Mouse (Mus musculus): Measurements from ENCODE around the gene Frem2. TPM values are rescaled to one million over a fixed set of nuclear protein-coding genes. Genes with fewer than 3 reads are reported as not detected.

Gene Frem2
- total RNA-seq, 2 experiments from 2014 or later, result 8.3 to 14.7 TPM

DNA sequence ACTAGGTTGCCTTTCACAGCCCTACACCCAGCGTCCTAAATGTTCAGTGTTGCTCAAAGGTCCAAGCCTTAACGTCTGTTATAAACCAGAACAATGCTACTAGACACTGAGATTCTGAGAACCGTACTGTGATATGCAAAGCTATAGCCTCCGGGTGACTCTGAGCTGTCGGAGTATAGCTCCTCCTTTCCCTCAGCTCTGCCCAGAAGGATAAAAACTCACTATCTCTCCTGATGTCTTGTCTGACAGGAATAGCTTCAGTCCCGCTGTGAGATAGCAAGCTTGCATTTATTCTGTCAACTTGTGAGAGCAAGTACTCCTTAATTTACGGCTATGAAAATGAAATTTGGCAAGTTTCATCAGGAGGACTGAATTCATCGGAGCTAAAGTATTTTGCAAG is 33.9 kb downstream of the Frem2 start:
- intact Hi-C loops (cut with DNase I), result no loop called here
- no peak for DNase-seq

DNA sequence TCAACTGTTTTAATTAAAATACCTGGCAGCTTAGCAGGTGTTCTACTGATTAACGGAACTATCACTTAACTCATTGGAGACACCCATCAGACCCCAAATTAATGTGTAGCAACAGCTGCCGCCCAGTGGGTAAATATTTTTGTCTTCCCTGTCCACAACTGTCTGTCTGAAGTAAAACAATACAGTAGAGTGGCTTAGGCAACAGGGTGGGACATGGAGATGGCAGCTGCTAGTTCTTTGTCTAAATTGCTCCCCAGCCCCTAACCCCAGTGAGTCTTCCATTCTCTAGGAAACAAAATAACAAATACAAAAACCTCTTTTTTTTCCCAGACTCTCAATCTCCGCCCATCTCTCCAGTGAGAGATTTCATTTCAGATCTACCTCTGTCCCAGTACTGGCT is 36.2 kb downstream of the Frem2 start:
- no peak for DNase-seq
- intact Hi-C loops (cut with DNase I), result no loop called here

DNA sequence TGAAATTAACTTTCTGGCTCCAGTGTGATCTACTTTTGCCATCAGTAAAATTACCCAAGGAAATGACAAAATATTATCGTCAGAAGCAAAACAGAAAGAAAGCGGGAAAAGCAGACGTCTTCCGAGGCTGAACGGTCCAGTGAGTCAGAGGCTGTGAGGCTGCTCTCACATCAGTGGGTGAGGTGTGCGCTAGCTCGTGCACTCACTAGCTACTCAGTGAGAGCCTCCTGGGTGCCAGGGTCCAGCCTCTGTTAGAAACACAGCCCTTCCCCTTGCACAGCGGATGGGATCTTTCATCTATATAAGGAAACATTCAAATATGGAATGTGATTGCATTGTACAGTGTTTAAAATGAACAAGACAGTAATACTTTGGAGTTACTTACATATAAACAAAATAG is 36.8 kb downstream of the Frem2 start:
- intact Hi-C loops (cut with DNase I), result no loop called here
- DNase-seq, result no peak

DNA sequence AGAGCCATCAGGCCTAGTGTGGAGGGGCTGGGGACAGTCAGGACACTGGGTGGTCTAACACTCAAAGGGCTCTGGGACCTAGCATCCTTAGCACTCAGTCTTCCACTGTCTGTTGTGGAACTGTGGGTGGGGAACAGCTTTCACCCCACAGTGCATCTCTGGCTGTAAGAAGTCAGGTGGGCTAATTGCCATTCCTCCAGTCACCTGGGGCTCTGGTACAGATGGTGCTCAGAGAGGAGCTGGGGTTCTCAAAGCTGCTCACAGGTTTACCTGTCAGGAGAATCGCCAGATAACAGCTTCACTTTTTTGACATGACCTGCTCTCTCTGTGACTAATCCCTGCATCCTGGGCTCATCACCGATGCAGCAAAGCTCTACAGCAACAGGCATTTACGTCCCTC is 46.0 kb downstream of the Frem2 start:
- peak; percentile 44 for DNase-seq
- intact Hi-C loops (cut with DNase I), result no loop called here

DNA sequence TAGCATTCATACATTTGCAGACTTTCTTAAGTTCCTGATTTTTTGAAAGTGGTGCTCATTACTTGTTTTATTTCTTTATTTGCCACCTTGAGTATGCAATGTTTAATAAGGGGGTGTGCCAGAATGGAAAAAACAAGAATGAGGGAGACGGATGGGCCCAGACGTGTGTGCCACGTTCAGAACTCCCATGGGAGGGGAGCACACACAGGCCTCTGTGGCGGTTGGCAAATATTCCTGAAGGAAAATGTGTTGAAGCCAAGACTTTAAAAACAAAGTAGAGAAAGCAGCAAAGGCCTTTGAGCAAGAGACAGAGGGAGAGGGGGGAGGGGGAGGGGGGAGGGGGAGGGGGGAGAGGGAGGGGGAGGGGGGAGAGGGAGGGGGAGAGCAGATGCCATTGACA is 47.3 kb downstream of the Frem2 start:
- peak; percentile 27 for DNase-seq
- intact Hi-C loops (cut with DNase I), result no loop called here

DNA sequence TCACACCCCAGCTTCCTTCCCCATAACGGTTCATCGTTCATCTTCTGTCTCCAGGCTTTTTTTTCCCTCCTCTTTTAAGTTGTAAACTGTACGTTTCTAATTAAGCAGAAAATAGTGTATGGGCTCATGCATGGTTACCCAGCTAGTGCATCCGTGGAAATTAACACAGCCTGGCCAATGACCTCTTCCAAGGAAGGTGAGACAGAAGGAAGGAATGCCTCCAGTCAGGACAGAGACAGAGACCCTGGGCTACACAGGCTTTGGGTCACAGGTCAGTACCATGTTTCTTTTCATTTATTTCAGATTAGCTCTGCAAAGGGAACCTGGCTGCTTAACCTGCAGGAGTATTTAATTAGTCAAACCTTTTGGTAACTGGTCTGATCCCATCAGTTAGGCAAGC is 57.0 kb downstream of the Frem2 start:
- DNase-seq, result no peak
- intact Hi-C loops (cut with DNase I), result no loop called here

DNA sequence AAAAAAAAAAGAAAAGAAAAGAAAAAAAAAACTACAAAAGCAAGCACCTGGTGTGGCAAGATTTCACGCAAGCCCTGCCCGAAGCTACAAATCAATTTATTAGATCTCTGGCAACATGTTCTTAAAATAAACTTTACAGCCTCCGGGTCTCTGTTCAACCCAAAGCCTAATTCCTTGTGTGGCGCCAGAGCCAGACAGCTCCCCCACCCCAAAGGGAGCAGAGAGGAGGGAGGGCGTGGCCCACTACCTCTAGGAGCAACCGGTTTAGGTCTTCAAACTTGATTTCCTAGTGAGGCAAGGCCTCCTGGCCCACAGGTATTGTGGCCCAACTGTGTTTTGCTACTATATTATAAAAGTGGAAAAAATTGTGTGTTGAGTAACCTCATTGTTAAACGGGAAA is 57.8 kb downstream of the Frem2 start:
- intact Hi-C loops (cut with DNase I), result no loop called here
- DNase-seq, result no peak

DNA sequence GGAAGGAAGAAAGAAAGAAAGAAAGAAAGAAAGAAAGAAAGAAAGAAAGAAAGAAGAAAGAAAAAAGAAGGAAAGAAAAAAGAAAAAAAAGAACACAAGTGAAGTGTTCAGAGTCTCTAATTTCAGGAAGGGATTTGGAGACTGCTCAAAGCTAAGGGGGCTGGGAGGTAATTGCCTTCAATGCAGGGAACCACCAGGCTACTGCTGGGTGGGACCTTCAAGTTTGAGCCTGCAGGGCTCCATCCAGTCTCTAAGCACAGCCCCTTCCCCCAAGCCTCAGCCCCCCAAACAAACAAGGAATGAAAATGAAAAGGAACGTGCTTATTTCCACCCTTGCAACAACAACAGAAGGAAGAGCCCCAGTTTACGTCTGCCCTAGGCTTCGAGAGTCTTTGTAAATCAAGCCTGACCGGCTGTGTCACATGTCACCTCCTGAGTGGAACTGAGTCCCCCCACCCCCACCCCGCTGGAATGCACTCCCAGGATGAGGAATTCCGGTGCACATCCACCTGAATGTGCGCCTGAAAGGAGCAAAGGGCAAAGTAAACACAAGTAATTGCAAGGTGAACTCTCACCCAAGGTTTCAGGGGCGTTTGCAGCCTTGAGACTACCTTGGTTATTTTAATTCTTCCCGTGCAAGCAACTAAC is 58.9 kb downstream of the Frem2 start:
- intact Hi-C loops (cut with DNase I), result no loop called here
- DNase-seq, result no peak

DNA sequence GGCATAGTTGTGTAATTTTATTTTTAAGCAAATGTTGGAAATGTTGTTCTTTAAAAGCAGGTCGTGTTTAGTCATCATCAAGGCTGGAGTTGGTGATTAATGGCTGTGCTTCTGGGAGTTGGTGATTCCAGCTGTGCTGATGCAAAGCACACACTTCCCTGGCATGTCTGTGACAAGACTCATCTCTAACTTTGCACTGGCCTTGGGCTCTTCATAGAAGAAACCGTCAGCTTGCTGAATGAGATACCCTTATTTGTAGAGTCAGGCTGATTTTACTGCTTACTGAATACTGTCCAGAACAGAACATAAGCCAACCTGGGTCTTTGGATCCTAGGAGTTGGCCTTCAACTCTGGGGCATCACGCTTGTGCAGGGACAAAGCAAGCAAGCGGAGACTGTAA is 62.7 kb downstream of the Frem2 start:
- DNase-seq, result no peak
- intact Hi-C loops (cut with DNase I), result loop anchor here (5.0 kb wide), 1 partner anchor 558 kb away; no protein-coding TSS in a partner anchor

DNA sequence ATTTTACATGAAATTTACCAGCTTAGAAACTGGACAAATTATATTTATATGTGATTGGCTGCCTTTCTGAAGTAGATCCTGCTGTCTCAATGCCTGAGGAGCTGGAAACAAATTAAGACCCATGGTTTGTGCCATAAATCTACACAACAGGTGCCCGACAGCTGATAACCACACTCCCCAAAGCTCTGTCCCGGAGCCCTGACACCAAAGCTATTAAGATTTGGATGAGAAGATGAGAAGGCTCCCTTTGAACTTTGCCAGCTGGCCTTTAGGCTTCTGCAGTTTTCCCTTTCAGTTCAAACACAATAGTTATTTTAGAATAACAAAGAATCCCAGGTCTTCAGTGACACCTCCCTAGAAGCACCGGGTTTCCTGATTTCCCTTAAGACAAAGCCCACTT is 63.4 kb downstream of the Frem2 start:
- peak; percentile 14 for DNase-seq
- intact Hi-C loops (cut with DNase I), result loop anchor here (5.0 kb wide), 1 partner anchor 559 kb away; no protein-coding TSS in a partner anchor

DNA sequence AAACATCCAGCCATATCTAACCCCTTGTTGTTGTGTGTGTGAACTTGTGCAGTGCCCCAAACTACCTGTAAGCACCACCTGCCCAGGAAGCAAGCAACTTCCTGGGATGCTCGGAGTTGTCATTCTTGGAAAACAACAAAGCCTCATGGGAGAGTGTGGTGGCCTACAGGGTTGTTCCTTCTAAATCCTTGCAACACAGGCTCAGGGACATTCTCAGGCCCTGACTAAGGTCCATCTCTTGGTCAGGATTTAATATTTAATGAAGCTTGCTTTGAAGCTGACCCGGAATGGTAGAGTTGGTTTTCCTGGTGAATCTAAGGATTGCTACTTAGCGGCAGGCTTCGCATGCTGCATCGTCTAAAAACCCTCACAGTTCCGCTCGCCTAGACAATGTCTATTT is 65.1 kb downstream of the Frem2 start:
- DNase-seq, result no peak
- intact Hi-C loops (cut with DNase I), result loop anchor here (5.0 kb wide), 1 partner anchor 560 kb away; no protein-coding TSS in a partner anchor

DNA sequence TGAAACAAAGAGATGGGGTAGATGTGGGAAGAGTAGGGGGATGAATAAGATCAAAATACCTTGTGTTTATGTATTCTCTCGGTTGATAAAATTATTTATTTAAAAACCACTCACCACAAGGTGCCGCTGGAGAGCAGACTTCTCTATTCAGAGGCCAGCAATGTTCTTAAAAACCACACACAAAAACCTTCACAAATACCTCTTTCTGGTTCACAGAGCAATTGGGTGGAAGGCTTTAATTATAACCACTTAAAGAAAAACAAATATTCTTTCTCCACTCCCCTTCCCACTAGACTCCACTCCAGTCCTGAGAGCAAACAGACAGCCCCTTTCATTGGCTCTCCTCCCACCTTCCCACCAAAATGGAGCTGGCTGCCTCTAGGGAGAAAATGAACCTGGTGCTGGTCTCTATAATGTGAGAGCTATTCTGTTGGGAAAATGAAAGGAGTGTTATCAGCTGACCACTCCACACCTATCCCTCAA is 67.0 kb downstream of the Frem2 start:
- intact Hi-C loops (cut with DNase I), result loop anchor here (5.0 kb wide), 1 partner anchor 562 kb away; no protein-coding TSS in a partner anchor
- DNase-seq, result peak; percentile 63

DNA sequence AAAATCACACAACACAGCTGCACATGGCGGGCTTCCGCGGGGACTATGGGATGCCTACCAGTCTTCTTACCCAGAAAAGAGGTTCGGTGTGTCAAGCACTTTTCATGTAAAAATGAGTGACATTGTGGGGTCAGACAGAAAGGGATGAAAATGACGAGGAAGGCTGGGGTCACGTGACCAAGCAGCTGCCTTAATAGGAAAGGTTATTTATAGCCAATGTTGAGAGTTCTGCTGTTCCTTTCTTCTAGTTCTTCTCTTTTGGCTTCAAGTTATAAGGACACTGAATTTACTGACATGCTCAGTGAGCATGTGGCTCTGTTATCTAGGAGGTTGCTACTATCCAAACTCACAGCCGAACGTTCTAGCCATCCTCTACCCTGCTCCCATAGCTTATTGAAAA is 73.9 kb downstream of the Frem2 start:
- intact Hi-C loops (cut with DNase I), result loop anchor here (10.0 kb wide), 1 partner anchor 58 kb away; no protein-coding TSS in a partner anchor
- DNase-seq, result no peak

DNA sequence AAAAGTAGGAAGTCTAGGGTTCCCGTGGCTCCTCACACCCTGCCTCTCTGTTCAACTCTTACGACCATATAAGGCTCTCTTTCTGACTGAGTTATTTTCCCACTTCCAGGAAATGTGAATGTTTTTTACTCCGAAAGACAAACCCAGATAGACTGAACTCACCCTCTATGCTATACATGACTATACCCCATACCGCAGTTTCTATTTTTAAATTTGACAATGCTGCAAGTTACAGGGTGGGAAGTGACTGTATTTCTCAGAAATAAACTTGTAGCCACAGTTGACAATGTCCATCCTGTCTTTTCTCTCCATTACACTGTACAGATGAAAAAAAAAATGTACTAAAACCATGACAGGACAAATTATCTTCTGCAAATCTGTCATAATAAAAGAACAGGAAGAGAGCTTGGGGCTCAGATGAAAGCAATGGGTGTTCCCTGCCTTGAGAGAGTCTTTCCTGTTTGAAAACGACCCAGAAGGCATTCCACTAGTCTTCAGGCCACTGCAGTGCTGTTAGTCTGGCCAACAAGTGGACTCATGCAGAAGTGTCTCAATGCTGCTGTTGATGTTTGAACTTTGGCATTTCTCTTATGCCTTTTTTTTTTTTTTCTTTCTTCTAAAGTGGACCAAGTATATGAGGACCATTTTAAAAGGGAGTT is 76.4 kb downstream of the Frem2 start:
- intact Hi-C loops (cut with DNase I), result loop anchor here (10.0 kb wide), 1 partner anchor 56 kb away; no protein-coding TSS in a partner anchor
- DNase-seq, result no peak

DNA sequence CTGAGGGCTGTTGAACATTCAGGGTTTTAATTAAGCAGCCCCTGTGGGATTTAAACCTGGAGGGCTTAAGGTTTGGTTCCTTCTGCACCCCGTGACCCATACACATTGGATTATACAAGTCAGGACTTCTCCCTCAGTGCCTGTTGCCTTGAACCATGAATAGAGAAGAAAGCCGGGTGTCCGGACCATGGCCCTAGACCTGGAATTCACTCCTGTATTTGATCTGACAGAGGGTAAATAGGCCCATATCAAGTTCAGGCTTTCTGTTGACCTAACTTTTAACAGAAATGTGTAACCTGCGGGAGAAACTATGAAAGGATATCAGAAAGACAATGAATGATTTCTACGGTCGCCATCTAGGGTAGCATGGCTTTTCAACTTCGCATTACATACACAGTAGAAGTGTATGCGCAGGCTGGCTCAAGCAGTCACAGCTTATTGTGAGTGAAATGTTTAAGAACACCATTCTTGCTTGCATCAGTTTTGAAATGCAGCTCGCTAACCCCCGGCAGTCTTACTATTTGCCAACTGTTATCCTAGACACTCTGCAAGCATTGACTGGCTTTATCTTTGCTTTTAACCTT is 77.9 kb downstream of the Frem2 start:
- DNase-seq, result no peak
- intact Hi-C loops (cut with DNase I), result no loop called here

DNA sequence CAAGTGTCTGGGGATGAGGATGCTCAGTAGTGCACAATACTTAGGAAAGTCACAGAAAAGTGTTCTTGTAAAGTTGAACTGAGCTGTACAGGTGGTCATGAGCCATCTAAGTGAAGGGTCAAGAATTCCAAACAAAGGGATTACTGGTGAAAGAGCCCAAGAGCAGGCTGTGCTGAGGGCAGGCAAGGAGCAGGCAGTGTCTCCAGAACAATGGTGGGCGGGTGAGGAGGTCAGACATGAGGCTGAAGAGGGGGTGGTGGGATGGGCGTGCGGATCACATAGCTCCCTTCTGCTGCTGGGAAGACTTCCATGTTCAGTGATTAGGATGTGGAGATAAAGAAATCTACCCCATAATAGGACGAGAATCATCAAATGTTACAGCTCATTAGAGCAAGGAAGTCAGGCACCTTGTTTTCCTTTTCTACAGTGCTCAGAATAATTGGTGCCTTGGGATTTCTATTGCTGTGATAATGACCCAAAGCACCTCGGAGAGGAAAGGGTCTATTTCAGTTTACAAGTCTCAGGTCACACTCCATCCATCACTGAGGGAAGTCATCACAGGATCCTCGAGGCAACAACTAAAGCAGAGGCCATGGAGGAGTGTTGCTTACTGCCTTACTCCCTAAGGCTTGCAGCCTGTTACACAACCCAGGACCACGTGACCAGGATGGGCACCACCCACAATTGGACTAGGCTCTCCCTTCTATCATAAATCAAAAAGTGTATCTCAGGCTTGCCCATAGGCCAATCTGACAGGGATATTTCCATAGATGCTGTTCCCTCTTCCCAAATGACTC is 80.6 kb downstream of the Frem2 start:
- DNase-seq, result no peak
- intact Hi-C loops (cut with DNase I), result no loop called here

DNA sequence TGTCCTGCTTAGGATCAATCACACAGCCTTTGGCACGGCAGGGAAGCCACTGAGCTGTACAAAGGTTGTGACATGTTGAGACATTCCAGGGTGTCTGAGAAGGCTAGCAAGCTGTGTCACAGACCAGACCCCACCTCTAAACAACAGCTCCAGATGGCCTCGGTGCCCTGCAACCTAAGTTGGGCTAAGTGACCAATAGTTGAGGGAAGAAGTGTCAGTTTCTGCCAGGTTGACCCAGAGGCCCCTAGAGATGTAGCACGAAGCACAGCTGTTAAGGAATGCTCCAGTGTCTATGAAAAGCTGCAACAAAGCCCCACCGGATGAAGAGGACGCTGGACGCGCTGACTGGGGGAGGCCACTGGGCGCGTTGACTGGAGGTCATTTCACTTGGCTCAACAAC is 83.0 kb downstream of the Frem2 start:
- intact Hi-C loops (cut with DNase I), result no loop called here
- DNase-seq, result no peak

DNA sequence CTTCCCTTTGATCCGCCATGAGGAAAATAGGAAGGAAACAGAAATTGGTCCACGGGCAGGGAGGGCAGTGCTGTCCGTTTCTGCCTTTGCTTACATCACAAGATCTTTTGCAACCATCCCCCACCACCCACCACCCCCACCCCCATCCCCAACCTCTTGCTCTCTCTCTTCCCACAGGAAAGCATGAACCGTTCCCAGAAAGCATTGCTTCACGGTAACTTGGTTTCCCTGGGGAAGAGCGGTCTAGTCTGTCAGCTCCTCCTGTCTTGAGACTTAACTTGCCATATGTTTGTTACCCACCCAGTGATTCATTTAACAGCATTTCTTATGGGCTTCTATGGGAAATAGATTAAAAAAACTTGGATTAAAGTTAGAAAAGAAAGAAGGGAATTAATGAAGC is 85.5 kb downstream of the Frem2 start:
- intact Hi-C loops (cut with DNase I), result no loop called here
- no peak for DNase-seq

DNA sequence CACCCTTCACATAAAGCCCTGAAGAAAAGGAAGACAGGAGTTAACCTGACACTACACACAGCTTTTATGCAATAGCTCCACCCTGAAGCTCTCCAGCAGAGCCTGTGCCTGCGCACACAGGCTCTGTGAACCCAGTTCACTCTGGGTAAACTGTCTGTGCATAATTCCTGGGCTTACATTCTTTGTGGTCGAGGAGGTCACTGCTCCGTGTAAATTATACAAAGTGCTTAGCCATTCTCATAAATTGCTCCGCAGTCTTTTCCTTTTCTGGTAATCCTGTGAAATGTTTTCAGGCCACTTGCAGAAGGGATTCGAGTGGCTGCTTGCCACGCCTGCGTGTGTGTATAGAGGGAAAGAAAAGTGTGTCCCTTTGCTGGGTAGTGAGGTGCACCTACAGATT is 92.6 kb downstream of the Frem2 start:
- intact Hi-C loops (cut with DNase I), result no loop called here
- DNase-seq, result no peak

DNA sequence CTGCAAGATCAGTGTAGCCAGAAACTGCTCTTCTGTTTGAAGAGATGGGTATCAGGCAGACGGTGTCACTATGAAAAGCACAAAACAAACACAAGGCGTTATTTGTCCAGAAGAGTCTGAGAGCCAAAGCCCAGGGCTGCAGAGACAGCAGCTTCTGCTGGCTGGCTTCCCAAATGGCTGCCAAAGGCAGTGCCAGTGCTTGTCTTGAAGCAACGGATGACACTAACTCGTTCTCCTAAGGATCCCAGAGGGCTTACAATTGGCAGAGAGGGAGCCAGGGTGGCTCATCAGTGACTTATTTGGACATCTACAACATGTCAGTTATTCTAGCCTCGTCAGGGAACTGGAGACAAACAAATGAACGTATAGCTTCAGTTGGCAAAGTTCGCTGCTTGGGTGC is 93.4 kb downstream of the Frem2 start:
- DNase-seq, result peak; percentile 95
- intact Hi-C loops (cut with DNase I), result no loop called here

DNA sequence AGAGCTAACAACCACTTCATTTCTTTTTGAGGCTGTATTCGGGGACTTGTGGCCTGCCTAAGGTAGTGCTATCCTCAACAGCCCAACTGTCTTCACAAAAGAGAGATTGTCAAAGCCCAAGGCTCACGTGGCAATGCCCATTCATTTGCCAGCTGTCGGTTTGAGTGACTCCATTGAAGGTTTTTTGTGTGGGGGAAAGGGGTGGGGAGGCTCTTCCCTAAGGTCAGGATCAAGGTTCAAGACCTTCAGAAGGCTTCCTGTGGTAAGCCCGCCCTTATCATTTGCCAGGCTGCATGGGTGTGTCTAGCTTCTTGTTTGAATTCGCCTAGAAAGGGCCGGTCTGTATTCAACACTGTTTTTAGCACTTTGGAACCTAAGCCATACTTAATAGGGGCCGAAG is 95.3 kb downstream of the Frem2 start:
- DNase-seq, result no peak
- intact Hi-C loops (cut with DNase I), result no loop called here

Data from left cerebral cortex, postnatal 4 days (tissue).